Mouse (Mus musculus) cortical plate, adult 2 months (tissue): ENCODE measurements around the gene Samd14. TPM values are rescaled to one million over a fixed set of nuclear protein-coding genes. Genes with fewer than 3 reads are reported as not detected.
"Not testable (repeated sequence)": the region's sequence is repeated elsewhere in the genome, so short reads cannot be mapped to it uniquely, and the experiment has no call there.

ENCODE experiments used
- H3K27ac ChIP-seq: fragments of 200-500 bp; 2 replicates; pipeline ENCODE4 v1.5.1; 2012; ENCODE audit warnings: low read length, control low read depth, inconsistent platforms; ENCODE audit not compliant: insufficient read depth
- H3K4me1 ChIP-seq: fragments of 200-500 bp; 2 replicates; pipeline ENCODE4 v1.6.1; 2011; ENCODE audit warnings: low read length; ENCODE audit not compliant: control insufficient read depth, insufficient read depth
- H3K4me3 ChIP-seq: fragments of 200-500 bp; 2 replicates; pipeline ENCODE4 v1.5.1; 2011; ENCODE audit warnings: mild to moderate bottlenecking, low read length, control low read depth; ENCODE audit not compliant: insufficient read depth
- CTCF ChIP-seq: fragments of 200-500 bp; IDR thresholded peaks from 2 replicates; pipeline ENCODE4 v1.5.1; 2011; ENCODE audit warnings: mild to moderate bottlenecking, control low read depth, low read length; ENCODE audit not compliant: insufficient read depth; ENCODE audit errors: extremely low read depth
- POLR2A ChIP-seq: fragments of 200-500 bp; IDR thresholded peaks from 2 replicates; pipeline ENCODE4 v1.6.1; 2011; ENCODE audit warnings: mild to moderate bottlenecking, low read length, control low read depth; ENCODE audit not compliant: insufficient read depth; ENCODE audit errors: extremely low read depth
- polyA plus RNA-seq: library from polyadenylated mRNA; depleted of rRNA; stranded (reverse); fragments of >200 nt; gene quantifications from 2 replicates; pipeline ENCODE4 v1.2.3, GENCODE M21; 2012

Samd14 gene
- polyA plus RNA-seq, 1 experiment: 18.0 TPM

- Histone ChIP-seq H3K27ac (no peak overlapping the region), H3K4me1 (peaks cover 9% of the 10 kb centered on the region), H3K4me3 (no peak overlapping the region)
- TF ChIP-seq POLR2A: no peak
Measured at GRCm38 (mm10) chr11:95001584-95002347, 7.9 kb upstream of the Samd14 start.

GRCm38 (mm10) chr11:95002705-95003104 is 7.0 kb upstream of the Samd14 start:
- H3K4me3 ChIP-seq: no peak overlapping the region
- H3K27ac ChIP-seq: no peak overlapping the region
- TF ChIP-seq POLR2A (no peak), CTCF (no peak)
- H3K4me1 ChIP-seq: peaks cover 7% of the 10 kb centered on the region

- peaks cover 2% of the 10 kb centered on the region; the same call in 1 of the 2 replicates for H3K4me1 ChIP-seq
- no peak for TF ChIP-seq POLR2A
- no peak for TF ChIP-seq CTCF
- no peak overlapping the region for H3K27ac ChIP-seq
- H3K4me3 ChIP-seq: no peak overlapping the region
Measured at GRCm38 (mm10) chr11:95004136-95004936, 5.3 kb upstream of the Samd14 start.

GRCm38 (mm10) chr11:95004937-95005198 is 4.8 kb upstream of the Samd14 start:
- TF ChIP-seq CTCF (no peak), POLR2A (no peak)
- no peak overlapping the region for H3K27ac ChIP-seq
- peaks cover 2% of the 10 kb centered on the region; the same call in 1 of the 2 replicates for H3K4me1 ChIP-seq
- no peak overlapping the region for H3K4me3 ChIP-seq

DNA sequence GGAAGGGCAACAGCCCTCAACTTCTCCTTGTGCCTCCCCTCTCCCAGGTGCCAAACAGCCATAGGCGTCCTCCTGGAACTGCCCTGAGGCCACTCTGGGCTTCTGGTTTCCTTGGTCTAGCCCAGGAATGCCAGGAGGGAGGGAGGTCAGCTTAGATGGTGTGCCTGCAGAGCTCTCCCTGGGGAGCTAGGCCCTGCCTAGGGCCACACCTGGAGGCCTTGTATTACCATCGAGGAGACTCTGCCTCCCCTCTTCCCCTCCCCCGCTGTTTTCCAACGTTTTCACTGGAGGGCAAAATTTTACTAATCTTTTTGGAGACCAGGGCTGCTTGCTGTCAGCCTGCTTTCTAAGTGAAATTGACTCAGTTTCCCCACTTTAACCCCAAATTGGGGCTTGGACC is 3.6 kb upstream of the Samd14 start:
- no peak for TF ChIP-seq CTCF
- no peak for TF ChIP-seq POLR2A
- no peak overlapping the region for H3K4me3 ChIP-seq
- peaks cover 2% of the 10 kb centered on the region; the same call in 1 of the 2 replicates for H3K4me1 ChIP-seq
- H3K27ac ChIP-seq: no peak overlapping the region

DNA sequence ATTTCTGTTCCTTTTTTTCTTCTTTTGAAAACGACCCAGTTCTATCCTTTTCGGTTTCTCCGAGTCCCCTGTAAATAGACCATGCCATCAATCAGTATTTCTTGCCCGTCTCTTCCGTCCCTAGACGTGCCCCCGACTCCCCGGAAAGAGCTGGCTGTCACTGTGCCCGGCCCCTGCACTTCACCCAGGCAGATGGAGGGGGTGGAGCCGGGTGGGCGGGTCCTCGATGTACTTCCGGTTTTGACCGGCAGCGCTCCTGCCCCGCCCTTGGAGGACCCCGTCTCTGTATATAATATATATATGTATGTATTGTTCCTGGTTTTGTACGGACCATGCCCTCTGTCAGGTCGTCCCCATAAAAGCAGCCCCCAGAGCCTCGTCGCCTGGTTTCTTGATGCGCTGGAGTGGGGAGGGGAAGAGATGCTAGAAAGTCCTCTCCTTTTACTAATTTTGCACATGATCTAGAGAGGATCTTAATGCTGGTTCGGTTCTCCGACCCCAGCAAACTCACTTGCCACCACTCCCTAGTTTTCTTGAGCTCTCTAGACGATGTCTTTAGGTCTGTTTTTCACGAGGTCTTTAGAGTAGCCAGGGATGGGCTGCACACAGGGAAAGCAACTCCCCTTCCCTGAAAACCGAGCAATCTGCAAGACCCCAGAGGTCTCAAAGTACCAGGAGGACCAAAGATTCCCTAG is 3.0 kb upstream of the Samd14 start:
- Histone ChIP-seq H3K4me3 (peak overlapping the region; percentile 27), H3K27ac (no peak overlapping the region), H3K4me1 (peaks cover 4% of the 10 kb centered on the region; the same call in 1 of the 2 replicates)
- TF ChIP-seq POLR2A (peak; percentile 13; the same call in 1 of the 2 replicates), CTCF (no peak)

DNA sequence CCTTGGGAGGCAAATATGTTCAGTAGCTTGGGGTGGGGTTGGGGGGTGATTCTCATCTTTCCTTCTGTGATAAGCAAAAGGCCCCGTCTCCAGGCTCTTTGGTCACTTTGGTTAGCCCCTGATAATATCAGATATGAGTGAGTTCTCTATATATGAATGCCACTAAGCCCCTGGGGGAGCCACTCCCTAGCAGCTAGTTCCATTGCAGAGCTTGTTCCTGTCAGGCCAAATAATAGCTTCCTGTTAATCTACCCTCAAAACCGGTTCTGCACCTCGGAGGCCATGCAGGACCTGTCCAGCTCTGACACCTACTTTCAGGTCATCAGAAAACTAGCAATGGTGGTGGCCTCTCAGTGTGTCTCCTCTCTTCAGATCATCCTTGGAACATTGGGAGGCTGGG is 2.3 kb upstream of the Samd14 start:
- H3K27ac ChIP-seq: no peak overlapping the region
- H3K4me1 ChIP-seq: peaks cover 4% of the 10 kb centered on the region; the same call in 1 of the 2 replicates
- TF ChIP-seq POLR2A (no peak), CTCF (no peak)
- H3K4me3 ChIP-seq: no peak overlapping the region

GRCm38 (mm10) chr11:95008661-95009628 is 734 bp upstream of the Samd14 start:
- no peak for TF ChIP-seq POLR2A
- no peak for TF ChIP-seq CTCF
- Histone ChIP-seq H3K27ac (no peak overlapping the region), H3K4me3 (peak overlapping the region; percentile 50), H3K4me1 (peaks cover 4% of the 10 kb centered on the region; the same call in 1 of the 2 replicates)

GRCm38 (mm10) chr11:95010141-95010739 is 561 bp downstream of the Samd14 start:
- H3K27ac ChIP-seq: no peak overlapping the region
- TF ChIP-seq POLR2A (no peak), CTCF (no peak)
- H3K4me1 ChIP-seq: peaks cover 4% of the 10 kb centered on the region; the same call in 1 of the 2 replicates
- peak overlapping the region; percentile 50 for H3K4me3 ChIP-seq

DNA sequence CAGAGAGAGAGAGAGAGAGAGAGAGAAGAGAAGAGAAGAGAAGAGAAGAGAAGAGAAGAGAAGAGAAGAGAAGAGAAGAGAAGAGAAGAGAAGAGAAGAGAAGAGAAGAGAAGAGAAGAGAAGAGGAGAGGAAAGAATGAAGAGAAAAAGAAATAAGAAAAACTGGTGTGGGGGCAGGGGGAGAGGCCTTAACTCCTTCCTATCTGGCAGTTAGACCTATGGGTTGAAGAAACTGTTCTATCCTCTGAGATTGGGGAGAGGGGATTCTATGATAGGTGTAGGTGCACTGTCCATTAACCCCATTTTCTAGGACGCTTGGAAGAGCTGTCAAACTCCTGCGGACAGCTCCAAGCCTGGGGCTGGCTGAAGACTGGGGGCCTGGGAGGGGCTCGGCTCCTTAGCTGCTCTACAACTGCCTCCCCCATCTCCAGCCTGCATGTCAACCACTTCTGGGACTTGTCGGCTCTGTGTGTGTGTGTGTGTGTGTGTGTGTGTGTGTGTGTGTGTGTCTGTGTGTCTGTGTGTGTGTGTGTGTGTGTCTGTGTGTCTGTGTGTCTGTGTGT is 1.2 kb downstream of the Samd14 start:
- H3K27ac ChIP-seq, H3K4me1 ChIP-seq: not testable (repeated sequence)
- H3K4me3 ChIP-seq: peak overlapping the region; percentile 50
